Mouse (Mus musculus) lung, postnatal 14 days (tissue): Measurements from ENCODE around the gene Kansl2.
A peak's percentile ranks its signal among the peaks of the same experiment; 100 is the strongest.

Experiments
- DNase-seq: peaks from one replicate; pipeline ENCODE4 v3.0.0; 2021

Gene Kansl2

GRCm38 (mm10) chr15:98492102-98492501 is 42.0 kb downstream of the Kansl2 start, which contains the start of gene Olfr279:
Gene Olfr279, plus strand, starts transcription at chr15:98492402.
- DNase-seq, result no peak

GRCm38 (mm10) chr15:98491332-98491731 is 42.7 kb downstream of the Kansl2 start:
- DNase-seq, result peak; percentile 19

GRCm38 (mm10) chr15:98486433-98487021 is 47.5 kb downstream of the Kansl2 start:
- DNase-seq, result no peak

DNA sequence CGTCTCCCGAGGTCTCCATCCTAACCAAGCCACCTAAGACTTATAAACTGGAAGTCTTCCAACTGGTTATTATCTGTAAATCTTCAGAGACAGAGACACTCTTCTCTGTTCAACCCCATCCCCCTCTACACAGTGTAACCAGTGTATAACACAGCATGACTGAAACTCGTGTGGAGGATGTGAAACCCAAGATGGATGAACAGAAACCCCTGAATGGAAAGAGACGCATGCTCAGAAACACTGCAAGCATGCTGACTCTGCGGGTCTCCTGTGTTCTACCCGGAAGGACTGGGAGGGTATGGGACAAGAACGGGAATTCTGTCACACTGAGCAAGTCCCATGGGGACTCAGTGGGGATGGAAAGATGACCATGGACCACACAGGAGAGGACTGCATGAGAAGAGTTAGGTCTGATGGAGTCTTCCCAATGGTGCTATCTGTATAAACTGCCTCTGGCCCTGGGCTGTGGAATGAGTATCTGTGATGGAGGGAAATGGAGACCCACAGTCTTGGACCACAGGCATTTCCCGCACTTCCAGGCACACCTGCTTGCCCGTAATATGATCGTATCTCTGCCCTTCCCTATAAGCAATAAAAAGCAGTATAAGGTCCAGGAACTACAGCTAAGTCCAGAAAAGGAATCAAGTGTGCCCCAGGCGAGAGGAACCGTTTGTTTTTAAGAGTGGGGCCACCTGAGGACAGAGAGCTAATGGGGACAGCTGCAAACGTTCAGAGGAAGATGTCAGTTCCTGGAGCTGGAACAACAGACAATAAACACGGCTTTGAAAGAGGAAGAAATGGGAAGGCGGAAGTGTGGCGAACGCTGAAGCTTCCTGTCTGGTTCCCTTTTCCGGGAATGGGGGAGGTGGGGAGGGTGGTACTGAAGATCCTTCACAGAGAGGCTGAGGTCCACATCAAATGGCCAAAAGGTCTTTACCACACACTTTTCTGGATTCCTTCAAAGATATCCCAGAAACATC is 49.9 kb downstream of the Kansl2 start:
- peak; percentile 57 for DNase-seq

DNA sequence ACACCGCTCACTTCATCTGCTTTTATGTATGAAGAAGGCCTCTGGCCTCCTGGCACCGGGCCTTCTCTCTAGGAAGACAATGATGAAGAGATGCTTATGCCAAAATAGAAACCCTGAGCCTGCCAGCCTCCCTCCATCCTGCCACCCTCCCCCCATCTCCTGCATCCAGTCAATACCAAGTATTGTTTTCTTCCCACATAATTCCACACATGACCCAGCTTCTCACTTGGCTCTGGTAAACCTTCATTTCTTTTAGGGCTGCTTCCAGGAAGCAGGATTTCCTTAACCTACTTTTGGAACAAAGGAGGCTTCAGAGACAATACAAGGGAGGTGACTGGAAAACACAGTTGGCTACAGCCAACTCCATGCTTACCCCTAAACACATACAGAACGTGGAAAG is 51.4 kb downstream of the Kansl2 start, which contains the start of gene Lalba:
TSS of gene Lalba (minus strand) at position 21 of the 400 bp plus-strand sequence.
- DNase-seq, result peak; percentile 17

GRCm38 (mm10) chr15:98479568-98480102 is 54.4 kb downstream of the Kansl2 start:
- no peak for DNase-seq

- no peak for DNase-seq
These were observed 57.8 kb downstream of the Kansl2 start for GRCm38 (mm10) chr15:98476281-98476680.

DNA sequence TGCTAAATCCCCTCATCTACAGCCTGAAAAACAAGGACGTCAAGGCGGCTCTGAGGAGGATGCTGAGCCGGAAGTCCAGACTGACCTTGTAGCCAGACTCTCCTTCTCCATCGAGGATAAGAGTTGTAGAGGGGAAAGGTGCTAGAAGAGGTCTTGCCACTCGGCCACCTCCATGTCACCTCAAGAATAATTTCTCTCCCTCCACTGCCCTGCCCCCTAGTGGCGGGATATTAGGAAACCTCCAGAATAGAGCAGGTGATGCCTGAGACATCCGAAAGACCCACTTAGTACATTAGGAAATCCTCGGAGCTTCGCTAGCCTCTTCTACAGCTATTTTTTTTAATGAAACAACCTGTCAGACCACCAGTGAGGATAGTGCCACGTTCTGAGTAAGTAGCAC is 58.7 kb downstream of the Kansl2 start:
- peak; percentile 74 for DNase-seq

- no peak for DNase-seq
These were observed 59.1 kb downstream of the Kansl2 start for GRCm38 (mm10) chr15:98474958-98475357.

GRCm38 (mm10) chr15:98471539-98471938 is 62.5 kb downstream of the Kansl2 start:
- DNase-seq, result no peak

- no peak for DNase-seq
These were observed 64.5 kb downstream of the Kansl2 start, which contains the start of gene OR5BS1P for GRCm38 (mm10) chr15:98469596-98469995. Gene OR5BS1P, plus strand, starts transcription at chr15:98469896.
